Mouse (Mus musculus) liver, embryonic 15.5 days (tissue): ENCODE measurements around the gene Alyref2. TPM values are rescaled to one million over a fixed set of nuclear protein-coding genes. Genes with fewer than 3 reads are reported as not detected.
"Not testable (repeated sequence)": the region's sequence is repeated elsewhere in the genome, so short reads cannot be mapped to it uniquely, and the experiment has no call there.

Experiments
- ATAC-seq: fragments of 200-750 bp; cut with Nextera tagmentation; 2 replicates; pipeline ENCODE4 v1.8.0; 2017; ENCODE audit warnings: moderate number of reproducible peaks, mild to moderate bottlenecking, moderate library complexity; ENCODE audit not compliant: insufficient read depth
- H3K27ac ChIP-seq: fragments of 300-500 bp; sonication (generic); replicated peaks from 2 replicates; pipeline ENCODE4 v1.5.1; 2015; ENCODE audit warnings: mild to moderate bottlenecking, inconsistent platforms
- H3K27me3 ChIP-seq: fragments of 300-500 bp; sonication (generic); 2 replicates; pipeline ENCODE4 v1.6.1; 2015; ENCODE audit warnings: mild to moderate bottlenecking, inconsistent platforms
- H3K36me3 ChIP-seq: fragments of 300-500 bp; sonication (generic); replicated peaks from 2 replicates; pipeline ENCODE4 v1.6.1; 2015; ENCODE audit warnings: moderate library complexity, mild to moderate bottlenecking, inconsistent platforms
- H3K4me1 ChIP-seq: fragments of 300-500 bp; sonication (generic); replicated peaks from 2 replicates; pipeline ENCODE4 v1.6.1; 2015; ENCODE audit warnings: inconsistent platforms
- H3K4me2 ChIP-seq: fragments of 300-500 bp; sonication (generic); 2 replicates; pipeline ENCODE4 v1.6.1; 2015; ENCODE audit warnings: moderate library complexity, mild to moderate bottlenecking, inconsistent platforms
- H3K4me3 ChIP-seq: fragments of 300-500 bp; sonication (generic); replicated peaks from 2 replicates; pipeline ENCODE4 v1.5.1; 2015; ENCODE audit warnings: mild to moderate bottlenecking, inconsistent platforms
- H3K9ac ChIP-seq: fragments of 300-500 bp; sonication (generic); 2 replicates; pipeline ENCODE4 v1.6.1; 2015; ENCODE audit warnings: moderate library complexity, mild to moderate bottlenecking, inconsistent platforms
- H3K9me3 ChIP-seq: fragments of 300-500 bp; sonication (generic); replicated peaks from 2 replicates; pipeline ENCODE4 v1.6.1; 2016; ENCODE audit warnings: inconsistent platforms
- whole genome bisulfite sequencing: fragments of 180-500 bp; shearing (Covaris S2); methylation state at CpG from one replicate; pipeline ENCODE4 v1.1.7; 2015; ENCODE audit warnings: mixed read lengths; ENCODE audit not compliant: insufficient replicate concordance; 5-methylcytosine and 5-hydroxymethylcytosine counted together
- polyA plus RNA-seq: library from polyadenylated mRNA; unstranded; fragments of >200 nt; fragmentation: Nextera tagmentation; extraction: Ambion mirVana; gene quantifications from 2 replicates; pipeline ENCODE4 v1.2.1, GENCODE M21; 2015

Gene Alyref2
- polyA plus RNA-seq, 1 experiment from 2014 or later: 3.5 TPM

GRCm38 (mm10) chr1:171471452-171471851 lies 31.8 kb upstream of the Alyref2 start:
- H3K4me3 ChIP-seq: no peak overlapping the region
- 0 out of 2 replicates have a peak, but pooled peaks cover 7% of the 10 kb centered on the region for H3K4me1 ChIP-seq
- H3K36me3 ChIP-seq: no peaks in the 10 kb centered on the region
- H3K9ac ChIP-seq: no peak overlapping the region
- ATAC-seq: no peak
- no peak overlapping the region for H3K4me2 ChIP-seq
- no peak overlapping the region for H3K27ac ChIP-seq
- H3K9me3 ChIP-seq: no peaks in the 10 kb centered on the region
- H3K27me3 ChIP-seq: no peaks in the 10 kb centered on the region
- 56% methylated on average over 1 of the region's 1 CpGs for WGBS

GRCm38 (mm10) chr1:171471941-171472340 lies 31.3 kb upstream of the Alyref2 start:
- H3K4me3 ChIP-seq, H3K27ac ChIP-seq, ATAC-seq, H3K27me3 ChIP-seq, H3K4me1 ChIP-seq, H3K4me2 ChIP-seq, H3K9ac ChIP-seq, H3K9me3 ChIP-seq, H3K36me3 ChIP-seq: not testable (repeated sequence)
- WGBS: 81% methylated on average over 8 of the region's 8 CpGs

- Histone ChIP-seq H3K4me1 (peaks cover 15% of the 10 kb centered on the region; the same call in 1 of the 2 replicates), H3K27ac (no peak overlapping the region), H3K4me3 (no peak overlapping the region), H3K27me3 (no peaks in the 10 kb centered on the region), H3K4me2 (no peak overlapping the region), H3K36me3 (no peaks in the 10 kb centered on the region), H3K9me3 (no peaks in the 10 kb centered on the region), H3K9ac (no peak overlapping the region)
- no peak for ATAC-seq
- WGBS: 65% methylated on average over 4 of the region's 4 CpGs
Measured at GRCm38 (mm10) chr1:171473506-171473905, 29.8 kb upstream of the Alyref2 start.

- ATAC-seq: no peak
- no peak overlapping the region for H3K4me3 ChIP-seq
- WGBS: 38% methylated on average over 9 of the region's 9 CpGs
- no peak overlapping the region for H3K9ac ChIP-seq
- no peaks in the 10 kb centered on the region for H3K27me3 ChIP-seq
- H3K27ac ChIP-seq: no peak overlapping the region
- H3K4me1 ChIP-seq: peaks cover 15% of the 10 kb centered on the region; the same call in 1 of the 2 replicates
- H3K4me2 ChIP-seq: no peak overlapping the region
- H3K36me3 ChIP-seq: no peaks in the 10 kb centered on the region
- H3K9me3 ChIP-seq: no peaks in the 10 kb centered on the region
Measured at GRCm38 (mm10) chr1:171473920-171474640, 29.2 kb upstream of the Alyref2 start.

- H3K36me3 ChIP-seq: no peaks in the 10 kb centered on the region
- no peak overlapping the region for H3K4me2 ChIP-seq
- 55% methylated on average over 8 of the region's 8 CpGs for WGBS
- H3K4me3 ChIP-seq: no peak overlapping the region
- H3K27me3 ChIP-seq: no peaks in the 10 kb centered on the region
- peaks cover 11% of the 10 kb centered on the region; the same call in 1 of the 2 replicates for H3K4me1 ChIP-seq
- no peaks in the 10 kb centered on the region for H3K9me3 ChIP-seq
- no peak overlapping the region for H3K27ac ChIP-seq
- no peak for ATAC-seq
- H3K9ac ChIP-seq: no peak overlapping the region
Measured at GRCm38 (mm10) chr1:171477123-171477522, 26.2 kb upstream of the Alyref2 start.

- Histone ChIP-seq H3K36me3 (no peaks in the 10 kb centered on the region), H3K27me3 (no peaks in the 10 kb centered on the region), H3K9me3 (peaks cover 3% of the 10 kb centered on the region; the same call in 1 of the 2 replicates), H3K9ac (no peak overlapping the region), H3K4me2 (peak overlapping the region; percentile 55), H3K27ac (peak overlapping the region; percentile 34; the same call in 1 of the 2 replicates), H3K4me1 (peaks cover 11% of the 10 kb centered on the region; the same call in 1 of the 2 replicates), H3K4me3 (peak overlapping the region; percentile 35)
- peak; percentile 64 for ATAC-seq
- WGBS: 46% methylated on average over 27 of the region's 27 CpGs
Measured at GRCm38 (mm10) chr1:171477758-171478545, 25.3 kb upstream of the Alyref2 start.

- peaks cover 11% of the 10 kb centered on the region; the same call in 1 of the 2 replicates for H3K4me1 ChIP-seq
- no peaks in the 10 kb centered on the region for H3K36me3 ChIP-seq
- H3K4me3 ChIP-seq: no peak overlapping the region
- H3K9me3 ChIP-seq: peaks cover 4% of the 10 kb centered on the region; the same call in 1 of the 2 replicates
- 32% methylated on average over 2 of the region's 2 CpGs for WGBS
- no peaks in the 10 kb centered on the region for H3K27me3 ChIP-seq
- H3K9ac ChIP-seq: no peak overlapping the region
- ATAC-seq: no peak
- H3K27ac ChIP-seq: no peak overlapping the region
- H3K4me2 ChIP-seq: no peak overlapping the region
Measured at GRCm38 (mm10) chr1:171478968-171479367, 24.3 kb upstream of the Alyref2 start.

- no peak for ATAC-seq
- 79% methylated on average over 13 of the region's 13 CpGs for WGBS
- no peak overlapping the region for H3K4me2 ChIP-seq
Measured at GRCm38 (mm10) chr1:171494241-171494640, 9.0 kb upstream of the Alyref2 start.

GRCm38 (mm10) chr1:171495371-171495770 lies 7.9 kb upstream of the Alyref2 start:
- H3K36me3 ChIP-seq: no peaks in the 10 kb centered on the region
- H3K27ac ChIP-seq: no peak overlapping the region
- H3K4me2 ChIP-seq: no peak overlapping the region
- no peaks in the 10 kb centered on the region for H3K27me3 ChIP-seq
- H3K9me3 ChIP-seq: no peaks in the 10 kb centered on the region
- H3K4me3 ChIP-seq: no peak overlapping the region
- ATAC-seq: no peak
- WGBS: 65% methylated on average over 6 of the region's 6 CpGs
- H3K4me1 ChIP-seq: no peaks in the 10 kb centered on the region
- no peak overlapping the region for H3K9ac ChIP-seq

More at GRCm38 (mm10) chr1:171494241-171494640, 9.0 kb upstream of the Alyref2 start:
- Histone ChIP-seq H3K36me3 (no peaks in the 10 kb centered on the region), H3K9me3 (peaks cover 4% of the 10 kb centered on the region; the same call in 1 of the 2 replicates), H3K27ac (no peak overlapping the region), H3K4me3 (no peak overlapping the region), H3K4me1 (no peaks in the 10 kb centered on the region), H3K9ac (no peak overlapping the region), H3K27me3 (no peaks in the 10 kb centered on the region)

- WGBS: 61% methylated on average over 5 of the region's 5 CpGs
- Histone ChIP-seq H3K9me3 (no peaks in the 10 kb centered on the region), H3K27me3 (no peaks in the 10 kb centered on the region), H3K9ac (no peak overlapping the region), H3K27ac (no peak overlapping the region), H3K4me3 (no peak overlapping the region), H3K36me3 (no peaks in the 10 kb centered on the region), H3K4me2 (no peak overlapping the region), H3K4me1 (peaks cover 26% of the 10 kb centered on the region)
- ATAC-seq: no peak
Measured at GRCm38 (mm10) chr1:171499856-171500255, 3.4 kb upstream of the Alyref2 start.

GRCm38 (mm10) chr1:171501016-171501610 lies 2.2 kb upstream of the Alyref2 start:
- peak overlapping the region; percentile 97; the same call in 1 of the 2 replicates for H3K4me2 ChIP-seq
- WGBS: 50% methylated on average over 6 of the region's 6 CpGs

More at GRCm38 (mm10) chr1:171501016-171501610, 2.2 kb upstream of the Alyref2 start:
- no peaks in the 10 kb centered on the region for H3K27me3 ChIP-seq
- no peaks in the 10 kb centered on the region for H3K9me3 ChIP-seq
- H3K4me3 ChIP-seq: no peak overlapping the region
- no peak for ATAC-seq
- no peak overlapping the region for H3K27ac ChIP-seq
- H3K4me1 ChIP-seq: peaks cover 27% of the 10 kb centered on the region
- no peak overlapping the region for H3K9ac ChIP-seq
- H3K36me3 ChIP-seq: no peaks in the 10 kb centered on the region
